Mouse (Mus musculus) erythroblast, embryonic 14.5 days (primary cell): Measurements from ENCODE around the gene Tef.

Source experiments
- GATA1 ChIP-seq: IDR thresholded peaks from 2 replicates; pipeline ENCODE4 v1.6.1; 2012; ENCODE audit warnings: low read length, inconsistent platforms, mixed read lengths
- TAL1 ChIP-seq: IDR thresholded peaks from 3 replicates; pipeline ENCODE4 v1.6.1; 2012; ENCODE audit warnings: low read length, inconsistent platforms, mixed read lengths

DNA sequence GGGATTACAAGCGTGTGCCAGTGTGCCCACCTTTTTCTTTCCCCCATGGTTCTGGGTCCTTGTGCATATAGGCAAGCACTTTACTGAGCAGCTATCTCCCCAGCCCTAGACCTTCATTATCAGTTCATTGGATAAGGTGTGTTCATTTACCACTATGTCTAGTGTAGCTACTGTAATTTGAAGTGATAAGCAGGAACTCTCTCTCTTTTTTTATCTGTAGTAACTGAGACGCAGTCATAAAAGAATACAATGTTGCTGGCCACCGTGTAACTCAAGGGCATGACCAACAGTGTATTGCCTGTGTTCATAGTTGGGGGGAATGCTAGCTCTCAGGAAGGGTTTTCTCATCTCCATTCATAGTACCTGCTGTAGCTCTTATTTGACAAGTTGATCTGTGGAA lies 42.7 kb upstream of the Tef start:
- TF ChIP-seq TAL1 (no peak), GATA1 (no peak)
